Mouse (Mus musculus): ENCODE measurements at regions not wholly inside any gene's neighbourhood (a gene's known extent, or its start where the extent isn't known, plus 50 kb on each side); places are given as distances from the start of the nearest gene placed in this dataset.

DNA sequence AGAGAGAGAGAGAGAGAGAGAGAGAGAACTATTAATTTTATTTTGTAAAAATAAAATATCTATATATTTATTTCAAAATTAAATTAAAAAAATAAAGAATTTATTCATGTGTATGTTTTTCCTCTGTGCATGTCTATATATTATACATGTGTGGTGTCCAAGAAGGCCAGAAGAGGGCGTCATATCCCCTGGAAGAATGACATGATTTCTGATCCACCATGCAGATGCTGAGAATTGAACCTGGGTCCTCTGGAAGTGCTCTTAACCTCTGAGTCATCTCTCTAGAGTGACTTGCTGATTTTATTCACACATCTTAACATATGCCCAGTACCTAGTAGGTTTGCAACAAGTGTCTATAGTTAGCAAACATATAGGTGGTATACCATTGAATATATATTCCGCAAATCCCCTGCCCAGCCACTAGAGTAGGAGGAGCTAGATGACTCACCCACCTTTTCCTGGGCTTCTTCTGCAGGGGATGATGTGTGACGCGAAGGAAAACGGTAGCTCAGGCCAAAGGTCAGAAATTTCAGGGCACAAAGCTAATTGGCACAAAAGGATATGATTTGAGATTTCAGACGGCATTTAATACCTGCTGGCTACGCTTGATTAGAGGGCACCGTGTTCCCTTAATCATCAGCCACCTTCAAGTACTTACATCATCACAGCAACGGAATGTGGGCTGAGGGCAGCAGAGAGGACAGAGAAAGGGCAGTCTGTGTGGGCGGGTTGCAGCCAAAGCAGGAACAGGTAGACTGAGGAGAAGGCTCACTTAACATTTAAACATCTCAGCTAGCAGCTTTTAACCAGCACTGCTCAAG lies 105.3 kb upstream of the Map4k3 start:
- TF ChIP-seq CTCF (IDR thresholded peaks at IDR 0.05; ENCODE audit: borderline replicate concordance, insufficient read depth, low read length) (no peak), POLR2A (IDR thresholded peaks at IDR 0.05; ENCODE audit: low read depth, low read length) (no peak)
